Mouse (Mus musculus) hindbrain, embryonic 13.5 days (tissue): ENCODE results near the gene Kif1c. TPM values are rescaled to one million over a fixed set of nuclear protein-coding genes. Genes with fewer than 3 reads are reported as not detected.

Source experiments
- ATAC-seq: fragments of 200-750 bp; cut with Nextera tagmentation; 2 replicates; pipeline ENCODE4 v1.8.0; 2017; ENCODE audit warnings: moderate TSS enrichment; ENCODE audit not compliant: low FRiP score
- H3K27ac ChIP-seq: fragments of 300-500 bp; sonication (generic); 2 replicates; pipeline ENCODE4 v1.5.1; 2015; ENCODE audit warnings: inconsistent platforms, mild to moderate bottlenecking, moderate library complexity
- H3K27me3 ChIP-seq: fragments of 300-500 bp; sonication (generic); 2 replicates; pipeline ENCODE4 v1.6.1; 2015; ENCODE audit warnings: mild to moderate bottlenecking, inconsistent platforms
- H3K36me3 ChIP-seq: fragments of 300-500 bp; sonication (generic); 2 replicates; pipeline ENCODE4 v1.6.1; 2015; ENCODE audit warnings: mild to moderate bottlenecking, inconsistent platforms
- H3K4me1 ChIP-seq: fragments of 300-500 bp; sonication (generic); replicated peaks from 2 replicates; pipeline ENCODE4 v1.6.1; 2015; ENCODE audit warnings: inconsistent platforms
- H3K4me2 ChIP-seq: fragments of 300-500 bp; sonication (generic); 2 replicates; pipeline ENCODE4 v1.6.1; 2015; ENCODE audit warnings: inconsistent platforms, mild to moderate bottlenecking, moderate library complexity
- H3K4me3 ChIP-seq: fragments of 300-500 bp; sonication (generic); 2 replicates; pipeline ENCODE4 v1.5.1; 2015; ENCODE audit warnings: mild to moderate bottlenecking, inconsistent platforms
- H3K9ac ChIP-seq: fragments of 300-500 bp; sonication (generic); 2 replicates; pipeline ENCODE4 v1.6.1; 2015; ENCODE audit warnings: mild to moderate bottlenecking, inconsistent platforms
- H3K9me3 ChIP-seq: fragments of 300-500 bp; sonication (generic); 2 replicates; pipeline ENCODE4 v1.6.1; 2016; ENCODE audit warnings: inconsistent platforms
- WGBS: fragments of 180-500 bp; shearing (Covaris S2); methylation state at CpG from one replicate; pipeline ENCODE4 v1.1.7; 2015; 5-methylcytosine and 5-hydroxymethylcytosine counted together
- polyA plus RNA-seq: library from polyadenylated mRNA; unstranded; fragments of >200 nt; fragmentation: Nextera tagmentation; extraction: Ambion mirVana; gene quantifications from 2 replicates; pipeline ENCODE4 v1.2.1, GENCODE M21; 2015

Gene Kif1c
- polyA plus RNA-seq, 1 experiment from 2014 or later: 1.7 TPM

- no peak for ATAC-seq
- Histone ChIP-seq H3K27ac (peak overlapping the region; percentile 24; the same call in 1 of the 2 replicates), H3K4me2 (no peak overlapping the region)
Observed at GRCm38 (mm10) chr11:70731178-70731577, 30.8 kb downstream of the Kif1c start.

DNA sequence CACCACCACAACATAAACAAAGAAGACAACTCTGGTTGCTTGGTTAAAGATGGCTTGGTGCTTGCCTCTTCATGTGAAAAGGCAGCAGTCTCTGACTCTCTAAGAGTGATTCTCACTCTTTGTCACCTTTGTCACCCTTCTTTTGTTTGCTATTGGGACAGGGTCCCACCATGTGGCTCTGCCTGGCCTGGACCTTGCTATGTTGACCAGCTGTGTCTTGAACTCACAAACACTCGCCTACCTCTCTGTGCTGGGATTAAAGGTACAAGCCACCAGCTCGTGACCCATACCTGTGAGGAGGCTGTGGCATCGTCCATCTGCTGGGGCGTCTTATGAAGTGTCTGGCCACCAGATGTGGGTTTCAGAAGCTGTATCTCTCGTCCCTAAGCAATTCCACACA is 32.9 kb downstream of the Kif1c start:
- Histone ChIP-seq H3K36me3 (peaks cover 12% of the 10 kb centered on the region), H3K4me2 (no peak overlapping the region), H3K9ac (no peak overlapping the region), H3K27me3 (no peaks in the 10 kb centered on the region), H3K9me3 (no peaks in the 10 kb centered on the region), H3K27ac (no peak overlapping the region), H3K4me3 (no peak overlapping the region), H3K4me1 (no peaks in the 10 kb centered on the region)
- 83% methylated on average over 5 of the region's 5 CpGs for WGBS
- ATAC-seq: no peak

More at GRCm38 (mm10) chr11:70731178-70731577, 30.8 kb downstream of the Kif1c start:
- no peaks in the 10 kb centered on the region for H3K27me3 ChIP-seq
- H3K9ac ChIP-seq: no peak overlapping the region
- H3K4me1 ChIP-seq: no peaks in the 10 kb centered on the region
- H3K9me3 ChIP-seq: no peaks in the 10 kb centered on the region
- H3K4me3 ChIP-seq: no peak overlapping the region
- 63% methylated on average over 5 of the region's 5 CpGs for WGBS
- peaks cover 33% of the 10 kb centered on the region for H3K36me3 ChIP-seq

GRCm38 (mm10) chr11:70737749-70738148 is 37.4 kb downstream of the Kif1c start:
- H3K4me1 ChIP-seq: no peaks in the 10 kb centered on the region
- no peak overlapping the region for H3K4me2 ChIP-seq
- H3K9ac ChIP-seq: no peak overlapping the region
- no peak overlapping the region for H3K4me3 ChIP-seq
- H3K27me3 ChIP-seq: no peaks in the 10 kb centered on the region
- H3K27ac ChIP-seq: no peak overlapping the region
- no peaks in the 10 kb centered on the region for H3K9me3 ChIP-seq
- no peaks in the 10 kb centered on the region for H3K36me3 ChIP-seq
- WGBS: 85% methylated on average over 5 of the region's 5 CpGs
- ATAC-seq: no peak

GRCm38 (mm10) chr11:70741603-70742002 is 41.3 kb downstream of the Kif1c start:
- H3K27me3 ChIP-seq: no peaks in the 10 kb centered on the region
- no peaks in the 10 kb centered on the region for H3K9me3 ChIP-seq
- H3K36me3 ChIP-seq: no peaks in the 10 kb centered on the region
- 92% methylated on average over 3 of the region's 3 CpGs for WGBS
- peaks cover 3% of the 10 kb centered on the region; the same call in 1 of the 2 replicates for H3K4me1 ChIP-seq
- no peak overlapping the region for H3K4me2 ChIP-seq
- no peak overlapping the region for H3K9ac ChIP-seq
- no peak overlapping the region for H3K4me3 ChIP-seq
- no peak for ATAC-seq
- H3K27ac ChIP-seq: no peak overlapping the region

GRCm38 (mm10) chr11:70742117-70742516 is 41.8 kb downstream of the Kif1c start:
- H3K4me3 ChIP-seq: no peak overlapping the region
- H3K9ac ChIP-seq: no peak overlapping the region
- peaks cover 3% of the 10 kb centered on the region; the same call in 1 of the 2 replicates for H3K4me1 ChIP-seq
- H3K27ac ChIP-seq: no peak overlapping the region
- no peak overlapping the region for H3K4me2 ChIP-seq
- 86% methylated on average over 7 of the region's 7 CpGs for WGBS
- no peaks in the 10 kb centered on the region for H3K36me3 ChIP-seq
- ATAC-seq: no peak
- no peaks in the 10 kb centered on the region for H3K27me3 ChIP-seq
- no peaks in the 10 kb centered on the region for H3K9me3 ChIP-seq

DNA sequence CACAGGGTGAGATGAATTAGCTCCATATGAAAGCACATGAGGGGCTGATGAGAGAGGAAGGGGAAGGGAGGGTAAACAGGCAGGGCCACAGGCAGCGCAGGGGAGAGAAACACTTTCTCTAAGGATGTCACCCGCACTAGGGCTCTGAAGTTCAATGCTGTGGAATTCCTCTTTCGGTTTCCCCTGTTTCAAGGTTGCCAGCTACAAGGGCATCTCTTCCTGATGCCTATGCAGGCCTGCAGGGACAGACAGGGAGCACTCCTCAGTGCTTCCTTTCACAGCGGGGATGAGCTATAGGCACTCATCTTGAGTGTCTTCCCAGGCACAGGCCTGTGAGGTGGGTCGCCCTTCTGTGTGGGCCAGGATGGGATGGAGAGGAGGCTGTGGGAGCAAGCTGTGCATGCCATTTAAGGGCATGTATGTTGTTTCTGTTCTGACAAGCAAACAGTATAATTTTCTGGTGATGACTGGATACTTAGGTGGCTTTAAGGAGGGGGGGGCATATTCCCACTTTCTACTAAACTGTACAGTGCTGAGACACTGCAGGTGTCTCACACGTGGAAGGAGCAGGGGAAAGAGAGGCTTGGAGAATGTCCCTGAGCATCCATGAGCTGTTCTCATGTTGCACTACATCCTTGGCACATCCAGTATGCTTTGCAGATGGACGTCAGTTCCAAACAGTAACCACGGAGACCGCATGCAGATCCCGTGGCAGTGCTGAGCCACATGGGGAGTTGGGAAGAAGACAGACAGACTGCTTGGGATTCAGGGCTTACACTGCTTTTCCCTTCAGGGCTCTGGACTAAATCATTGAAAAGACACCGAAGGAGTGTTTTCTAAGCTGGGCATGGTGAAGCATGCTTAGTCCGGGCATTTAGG is 42.5 kb downstream of the Kif1c start:
- Histone ChIP-seq H3K27me3 (no peaks in the 10 kb centered on the region), H3K4me3 (no peak overlapping the region), H3K4me2 (no peak overlapping the region), H3K9ac (no peak overlapping the region), H3K9me3 (no peaks in the 10 kb centered on the region), H3K36me3 (no peaks in the 10 kb centered on the region), H3K27ac (no peak overlapping the region), H3K4me1 (peaks cover 3% of the 10 kb centered on the region; the same call in 1 of the 2 replicates)
- WGBS: 76% methylated on average over 12 of the region's 12 CpGs
- no peak for ATAC-seq

- Histone ChIP-seq H3K36me3 (no peaks in the 10 kb centered on the region), H3K4me2 (no peak overlapping the region), H3K27ac (no peak overlapping the region), H3K9ac (no peak overlapping the region), H3K27me3 (no peaks in the 10 kb centered on the region), H3K4me1 (peaks cover 3% of the 10 kb centered on the region; the same call in 1 of the 2 replicates), H3K9me3 (no peaks in the 10 kb centered on the region), H3K4me3 (no peak overlapping the region)
- no peak for ATAC-seq
- WGBS: 90% methylated on average over 7 of the region's 7 CpGs
Observed at GRCm38 (mm10) chr11:70745636-70746035, 45.3 kb downstream of the Kif1c start.

DNA sequence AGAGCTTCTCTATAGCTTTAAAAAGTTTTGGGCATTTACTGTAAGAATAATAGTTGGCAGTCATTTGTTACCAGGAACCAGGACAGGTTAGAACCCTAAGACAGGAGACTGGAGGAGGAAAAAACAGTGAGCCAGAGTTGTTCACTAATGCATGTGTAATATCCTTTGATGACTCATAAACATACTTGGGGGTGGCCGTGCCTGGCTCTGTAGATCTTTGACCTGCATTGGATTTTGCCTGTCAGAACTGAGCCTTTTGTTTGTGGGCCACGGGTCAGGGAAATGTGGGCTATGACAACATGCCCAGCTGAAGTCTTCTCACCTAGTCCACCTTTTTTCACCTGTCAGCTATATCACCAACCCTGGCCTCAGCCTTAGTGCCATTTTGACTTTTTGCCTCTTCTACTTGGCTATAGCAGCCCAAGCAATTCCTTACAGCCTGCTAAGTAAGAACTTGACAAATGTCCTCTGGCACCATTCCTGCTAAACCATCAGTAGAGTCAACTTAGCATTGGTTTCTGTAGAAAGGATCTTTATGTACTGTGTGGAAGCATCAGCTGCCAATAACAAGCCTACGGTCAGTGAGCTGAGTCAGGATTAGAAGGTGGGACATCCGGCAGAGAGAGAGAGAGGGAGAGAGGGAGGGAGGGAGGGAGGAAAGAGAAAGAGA is 47.7 kb downstream of the Kif1c start:
- H3K27ac ChIP-seq: no peak overlapping the region
- H3K4me3 ChIP-seq: no peak overlapping the region
- H3K27me3 ChIP-seq: no peaks in the 10 kb centered on the region
- no peak overlapping the region for H3K4me2 ChIP-seq
- no peak overlapping the region for H3K9ac ChIP-seq
- peaks cover 2% of the 10 kb centered on the region; the same call in 1 of the 2 replicates for H3K4me1 ChIP-seq
- H3K36me3 ChIP-seq: no peaks in the 10 kb centered on the region
- WGBS: 92% methylated on average over 4 of the region's 4 CpGs
- no peaks in the 10 kb centered on the region for H3K9me3 ChIP-seq
- ATAC-seq: no peak

GRCm38 (mm10) chr11:70752337-70753017 is 52.1 kb downstream of the Kif1c start:
- no peaks in the 10 kb centered on the region for H3K9me3 ChIP-seq
- no peaks in the 10 kb centered on the region for H3K4me1 ChIP-seq
- WGBS: 90% methylated on average over 4 of the region's 4 CpGs
- ATAC-seq: no peak
- peaks cover 6% of the 10 kb centered on the region; the same call in 1 of the 2 replicates for H3K27me3 ChIP-seq
- H3K27ac ChIP-seq: no peak overlapping the region
- H3K9ac ChIP-seq: no peak overlapping the region
- H3K4me3 ChIP-seq: no peak overlapping the region
- H3K4me2 ChIP-seq: no peak overlapping the region
- no peaks in the 10 kb centered on the region for H3K36me3 ChIP-seq

DNA sequence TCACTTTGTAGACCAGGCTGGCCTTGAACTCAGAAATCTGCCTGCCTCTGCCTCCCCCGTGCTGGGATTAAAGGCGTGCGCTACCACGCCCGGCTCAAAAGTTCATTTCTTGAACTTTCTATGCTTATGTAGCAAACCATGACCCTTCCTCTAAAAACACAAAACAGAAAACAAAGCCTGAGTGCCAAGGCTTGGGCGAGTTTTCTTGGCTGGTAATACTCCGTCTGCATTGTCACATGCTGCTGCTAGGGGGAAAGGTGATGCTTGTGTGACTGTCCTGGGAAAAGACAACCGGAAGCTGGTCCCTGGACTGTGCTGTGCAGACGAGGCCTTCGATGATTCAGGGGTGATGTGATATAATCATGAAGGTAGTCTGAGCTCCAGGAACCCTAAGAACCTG is 52.8 kb downstream of the Kif1c start:
- Histone ChIP-seq H3K4me3 (no peak overlapping the region), H3K27ac (no peak overlapping the region), H3K9me3 (no peaks in the 10 kb centered on the region), H3K27me3 (peaks cover 6% of the 10 kb centered on the region; the same call in 1 of the 2 replicates), H3K4me1 (no peaks in the 10 kb centered on the region), H3K4me2 (no peak overlapping the region), H3K36me3 (no peaks in the 10 kb centered on the region), H3K9ac (no peak overlapping the region)
- no peak for ATAC-seq
- 93% methylated on average over 10 of the region's 10 CpGs for WGBS

- 64% methylated on average over 4 of the region's 4 CpGs for WGBS
- no peaks in the 10 kb centered on the region for H3K4me1 ChIP-seq
- H3K27ac ChIP-seq: no peak overlapping the region
- peaks cover 6% of the 10 kb centered on the region; the same call in 1 of the 2 replicates for H3K27me3 ChIP-seq
- H3K4me2 ChIP-seq: no peak overlapping the region
- H3K36me3 ChIP-seq: no peaks in the 10 kb centered on the region
- no peak overlapping the region for H3K4me3 ChIP-seq
- no peaks in the 10 kb centered on the region for H3K9me3 ChIP-seq
- ATAC-seq: no peak
- no peak overlapping the region for H3K9ac ChIP-seq
Observed at GRCm38 (mm10) chr11:70754476-70754875, 54.1 kb downstream of the Kif1c start.

- H3K4me3 ChIP-seq: no peak overlapping the region
- no peaks in the 10 kb centered on the region for H3K36me3 ChIP-seq
- H3K9me3 ChIP-seq: no peaks in the 10 kb centered on the region
- H3K4me2 ChIP-seq: no peak overlapping the region
- no peak overlapping the region for H3K27ac ChIP-seq
- H3K4me1 ChIP-seq: no peaks in the 10 kb centered on the region
- H3K27me3 ChIP-seq: peaks cover 6% of the 10 kb centered on the region; the same call in 1 of the 2 replicates
- WGBS: 66% methylated on average over 7 of the region's 7 CpGs
- no peak overlapping the region for H3K9ac ChIP-seq
- ATAC-seq: no peak
Observed at GRCm38 (mm10) chr11:70754958-70755357, 54.6 kb downstream of the Kif1c start.
